Mouse (Mus musculus): Measurements from ENCODE around the gene Klf7. TPM values are rescaled to one million over a fixed set of nuclear protein-coding genes. Genes with fewer than 3 reads are reported as not detected.

Klf7 gene
- polyA plus RNA-seq, 1 experiment from 2014 or later: 5.6 TPM

- Histone ChIP-seq H3K27ac (no peak overlapping the region), H3K4me3 (replicated peaks) (no peak overlapping the region), H3K36me3 (no peaks in the 10 kb centered on the region), H3K4me2 (no peak overlapping the region), H3K9ac (no peak overlapping the region), H3K27me3 (no peaks in the 10 kb centered on the region), H3K4me1 (replicated peaks) (peaks cover 18% of the 10 kb centered on the region; the same call in 1 of the 2 replicates), H3K9me3 (replicated peaks) (no peaks in the 10 kb centered on the region)
- ATAC-seq (ENCODE audit: low read depth) (no peak), DNase-seq (no peak)
- 61% methylated on average over 10 of the region's 10 CpGs for WGBS (ENCODE audit: insufficient replicate concordance)
Observed at GRCm38 (mm10) chr1:64040061-64040686, 81.9 kb downstream of the Klf7 start.

GRCm38 (mm10) chr1:64038343-64038742, 83.7 kb downstream of the Klf7 start:
- Histone ChIP-seq H3K27ac (no peak overlapping the region), H3K9ac (no peak overlapping the region), H3K4me2 (no peak overlapping the region), H3K36me3 (0 out of 2 replicates have a peak, but pooled peaks cover 3% of the 10 kb centered on the region), H3K9me3 (replicated peaks) (no peaks in the 10 kb centered on the region), H3K4me1 (replicated peaks) (peaks cover 18% of the 10 kb centered on the region; the same call in 1 of the 2 replicates), H3K4me3 (replicated peaks) (no peak overlapping the region), H3K27me3 (no peaks in the 10 kb centered on the region)
- 69% methylated on average over 5 of the region's 5 CpGs for WGBS (ENCODE audit: insufficient replicate concordance)
- ATAC-seq (ENCODE audit: low read depth) (no peak), DNase-seq (no peak)

GRCm38 (mm10) chr1:64037800-64038199, 84.3 kb downstream of the Klf7 start:
- no peak overlapping the region for H3K27ac ChIP-seq
- H3K4me1 ChIP-seq (replicated peaks): peaks cover 18% of the 10 kb centered on the region; the same call in 1 of the 2 replicates
- H3K4me3 ChIP-seq (replicated peaks): no peak overlapping the region
- 79% methylated on average over 6 of the region's 6 CpGs for WGBS (ENCODE audit: insufficient replicate concordance)
- no peaks in the 10 kb centered on the region for H3K9me3 ChIP-seq (replicated peaks)
- H3K4me2 ChIP-seq: no peak overlapping the region
- no peaks in the 10 kb centered on the region for H3K27me3 ChIP-seq
- H3K9ac ChIP-seq: no peak overlapping the region
- ATAC-seq (ENCODE audit: low read depth) (no peak), DNase-seq (no peak)
- H3K36me3 ChIP-seq: 0 out of 2 replicates have a peak, but pooled peaks cover 3% of the 10 kb centered on the region

GRCm38 (mm10) chr1:64036881-64037452, 85.1 kb downstream of the Klf7 start:
- DNase-seq: no peak
- Histone ChIP-seq H3K4me1 (replicated peaks) (peaks cover 18% of the 10 kb centered on the region; the same call in 1 of the 2 replicates), H3K4me2 (no peak overlapping the region), H3K4me3 (replicated peaks) (no peak overlapping the region), H3K27ac (no peak overlapping the region), H3K9ac (no peak overlapping the region), H3K9me3 (replicated peaks) (no peaks in the 10 kb centered on the region), H3K27me3 (no peaks in the 10 kb centered on the region), H3K36me3 (0 out of 2 replicates have a peak, but pooled peaks cover 3% of the 10 kb centered on the region)
- 63% methylated on average over 7 of the region's 7 CpGs for WGBS (ENCODE audit: insufficient replicate concordance)
- ATAC-seq (ENCODE audit: low read depth): peak; percentile 52; the same call in 1 of the 2 replicates

- peaks cover 15% of the 10 kb centered on the region; the same call in 1 of the 2 replicates for H3K4me1 ChIP-seq (replicated peaks)
- no peak overlapping the region for H3K4me2 ChIP-seq
- no peaks in the 10 kb centered on the region for H3K27me3 ChIP-seq
- DNase-seq (no peak), ATAC-seq (ENCODE audit: low read depth) (no peak)
- no peak overlapping the region for H3K9ac ChIP-seq
- H3K9me3 ChIP-seq (replicated peaks): no peaks in the 10 kb centered on the region
- no peak overlapping the region for H3K27ac ChIP-seq
- WGBS (ENCODE audit: insufficient replicate concordance): 53% methylated on average over 7 of the region's 7 CpGs
- H3K36me3 ChIP-seq: 0 out of 2 replicates have a peak, but pooled peaks cover 3% of the 10 kb centered on the region
- H3K4me3 ChIP-seq (replicated peaks): no peak overlapping the region
Observed at GRCm38 (mm10) chr1:64035804-64036203, 86.3 kb downstream of the Klf7 start.

- DNase-seq: no peak
- H3K36me3 ChIP-seq: 0 out of 2 replicates have a peak, but pooled peaks cover 3% of the 10 kb centered on the region
- H3K27me3 ChIP-seq: no peaks in the 10 kb centered on the region
- no peak overlapping the region for H3K4me3 ChIP-seq (replicated peaks)
- peaks cover 14% of the 10 kb centered on the region; the same call in 1 of the 2 replicates for H3K4me1 ChIP-seq (replicated peaks)
- H3K4me2 ChIP-seq: no peak overlapping the region
- H3K27ac ChIP-seq: no peak overlapping the region
- 80% methylated on average over 15 of the region's 15 CpGs for WGBS (ENCODE audit: insufficient replicate concordance)
- no peaks in the 10 kb centered on the region for H3K9me3 ChIP-seq (replicated peaks)
- ATAC-seq (ENCODE audit: low read depth): no peak
- H3K9ac ChIP-seq: no peak overlapping the region
Observed at GRCm38 (mm10) chr1:64035087-64035791, 86.8 kb downstream of the Klf7 start.

GRCm38 (mm10) chr1:64032502-64033231, 89.4 kb downstream of the Klf7 start:
- 0 out of 2 replicates have a peak, but pooled peaks cover 3% of the 10 kb centered on the region for H3K36me3 ChIP-seq
- no peak overlapping the region for H3K9ac ChIP-seq
- ATAC-seq (ENCODE audit: low read depth) (no peak), DNase-seq (no peak)
- H3K27ac ChIP-seq: no peak overlapping the region
- no peaks in the 10 kb centered on the region for H3K27me3 ChIP-seq
- WGBS (ENCODE audit: insufficient replicate concordance): 74% methylated on average over 9 of the region's 9 CpGs
- H3K4me3 ChIP-seq (replicated peaks): no peak overlapping the region
- no peak overlapping the region for H3K4me2 ChIP-seq
- H3K4me1 ChIP-seq (replicated peaks): peaks cover 10% of the 10 kb centered on the region; the same call in 1 of the 2 replicates
- no peaks in the 10 kb centered on the region for H3K9me3 ChIP-seq (replicated peaks)

GRCm38 (mm10) chr1:64021986-64022385, 100.1 kb downstream of the Klf7 start:
- Histone ChIP-seq H3K9me3 (replicated peaks) (no peaks in the 10 kb centered on the region), H3K27ac (no peak overlapping the region), H3K9ac (no peak overlapping the region), H3K36me3 (no peaks in the 10 kb centered on the region), H3K4me1 (replicated peaks) (0 out of 2 replicates have a peak, but pooled peaks cover 9% of the 10 kb centered on the region), H3K27me3 (no peaks in the 10 kb centered on the region), H3K4me3 (replicated peaks) (no peak overlapping the region), H3K4me2 (no peak overlapping the region)
- ATAC-seq (ENCODE audit: low read depth) (no peak), DNase-seq (no peak)
- WGBS (ENCODE audit: insufficient replicate concordance): 65% methylated on average over 3 of the region's 3 CpGs

GRCm38 (mm10) chr1:64020672-64021635, 101.1 kb downstream of the Klf7 start:
- 21% methylated on average over 19 of the region's 19 CpGs for WGBS (ENCODE audit: insufficient replicate concordance)
- Histone ChIP-seq H3K4me1 (replicated peaks) (0 out of 2 replicates have a peak, but pooled peaks cover 9% of the 10 kb centered on the region), H3K4me3 (replicated peaks) (no peak overlapping the region), H3K27ac (no peak overlapping the region), H3K4me2 (no peak overlapping the region), H3K27me3 (no peaks in the 10 kb centered on the region), H3K9ac (no peak overlapping the region), H3K9me3 (replicated peaks) (no peaks in the 10 kb centered on the region), H3K36me3 (no peaks in the 10 kb centered on the region)
- DNase-seq (no peak), ATAC-seq (ENCODE audit: low read depth) (no peak)

GRCm38 (mm10) chr1:64019127-64019635, 102.9 kb downstream of the Klf7 start:
- Histone ChIP-seq H3K27me3 (no peaks in the 10 kb centered on the region), H3K4me2 (peak overlapping the region; percentile 21; the same call in 1 of the 2 replicates), H3K9me3 (replicated peaks) (no peaks in the 10 kb centered on the region), H3K27ac (no peak overlapping the region), H3K9ac (no peak overlapping the region), H3K4me1 (replicated peaks) (0 out of 2 replicates have a peak, but pooled peaks cover 9% of the 10 kb centered on the region), H3K36me3 (no peaks in the 10 kb centered on the region), H3K4me3 (replicated peaks) (no peak overlapping the region)
- DNase-seq (no peak), ATAC-seq (ENCODE audit: low read depth) (no peak)
- WGBS (ENCODE audit: insufficient replicate concordance): 26% methylated on average over 6 of the region's 6 CpGs
